Mouse (Mus musculus) kidney, embryonic 14.5 days (tissue): ENCODE results near the gene Mamdc2. TPM values are rescaled to one million over a fixed set of nuclear protein-coding genes. Genes with fewer than 3 reads are reported as not detected.

Source experiments
- ATAC-seq: fragments of 200-750 bp; cut with Nextera tagmentation; 2 replicates; pipeline ENCODE4 v1.8.0; 2017; ENCODE audit warnings: moderate number of reproducible peaks, mild to moderate bottlenecking, moderate TSS enrichment, moderate library complexity; ENCODE audit not compliant: low FRiP score, low TSS enrichment
- H3K27ac ChIP-seq: fragments of 300-500 bp; sonication (generic); 2 replicates; pipeline ENCODE4 v1.5.1; 2014; ENCODE audit warnings: low read depth, mild to moderate bottlenecking, low read length, moderate library complexity, mixed read lengths
- H3K27me3 ChIP-seq: fragments of 300-500 bp; sonication (generic); 2 replicates; pipeline ENCODE4 v1.6.1; 2014; ENCODE audit warnings: mild to moderate bottlenecking, low read length; ENCODE audit not compliant: control insufficient read depth, insufficient read depth
- H3K36me3 ChIP-seq: fragments of 300-500 bp; sonication (generic); 2 replicates; pipeline ENCODE4 v1.6.1; 2014; ENCODE audit warnings: low read length, mixed read lengths; ENCODE audit not compliant: control insufficient read depth, insufficient read depth
- H3K4me1 ChIP-seq: fragments of 300-500 bp; sonication (generic); 2 replicates; pipeline ENCODE4 v1.6.1; 2014; ENCODE audit warnings: low read length, mixed read lengths; ENCODE audit not compliant: control insufficient read depth, insufficient read depth
- H3K4me2 ChIP-seq: fragments of 300-500 bp; sonication (generic); replicated peaks from 2 replicates; pipeline ENCODE4 v1.6.1; 2014; ENCODE audit warnings: low read depth, mild to moderate bottlenecking, low read length
- H3K4me3 ChIP-seq: fragments of 300-500 bp; sonication (generic); 2 replicates; pipeline ENCODE4 v1.5.1; 2014; ENCODE audit warnings: mild to moderate bottlenecking, low read length
- H3K9ac ChIP-seq: fragments of 300-500 bp; sonication (generic); 2 replicates; pipeline ENCODE4 v1.6.1; 2014; ENCODE audit warnings: low read depth, mild to moderate bottlenecking, low read length, moderate library complexity
- H3K9me3 ChIP-seq: fragments of 300-500 bp; sonication (generic); 2 replicates; pipeline ENCODE4 v1.6.1; 2016; ENCODE audit warnings: low read length; ENCODE audit not compliant: control insufficient read depth
- WGBS: fragments of 180-500 bp; shearing (Covaris S2); extraction: QIAGEN DNeasy Blood & Tissue Kit; methylation state at CpG from one replicate; pipeline ENCODE4 v1.1.7; 2014; 5-methylcytosine and 5-hydroxymethylcytosine counted together
- polyA plus RNA-seq: library from polyadenylated mRNA; unstranded; fragments of >200 nt; fragmentation: Nextera tagmentation; extraction: Ambion mirVana; gene quantifications from 2 replicates; pipeline ENCODE4 v1.2.1, GENCODE M21; 2014

The Mamdc2 gene
- polyA plus RNA-seq, 1 experiment from 2014 or later: 1.4 TPM

GRCm38 (mm10) chr19:23447221-23447987 lies 838 bp downstream of the Mamdc2 start:
- Histone ChIP-seq H3K27ac (no peak overlapping the region), H3K9ac (peak overlapping the region; percentile 44), H3K4me1 (peaks cover 9% of the 10 kb centered on the region), H3K36me3 (no peaks in the 10 kb centered on the region), H3K4me2 (peak overlapping the region; percentile 88), H3K4me3 (peak overlapping the region; percentile 41), H3K9me3 (no peaks in the 10 kb centered on the region), H3K27me3 (no peaks in the 10 kb centered on the region)
- peak; percentile 46; the same call in 1 of the 2 replicates for ATAC-seq
- WGBS: 1% methylated on average over 23 of the region's 23 CpGs

GRCm38 (mm10) chr19:23444910-23445845 lies 3.1 kb downstream of the Mamdc2 start:
- Histone ChIP-seq H3K27ac (no peak overlapping the region), H3K9me3 (no peaks in the 10 kb centered on the region), H3K4me2 (no peak overlapping the region), H3K27me3 (no peaks in the 10 kb centered on the region), H3K9ac (no peak overlapping the region), H3K36me3 (no peaks in the 10 kb centered on the region), H3K4me1 (peaks cover 9% of the 10 kb centered on the region), H3K4me3 (no peak overlapping the region)
- ATAC-seq: no peak
- WGBS: 38% methylated on average over 7 of the region's 7 CpGs

GRCm38 (mm10) chr19:23435731-23436130 lies 12.5 kb downstream of the Mamdc2 start:
- Histone ChIP-seq H3K4me3 (no peak overlapping the region), H3K27me3 (no peaks in the 10 kb centered on the region), H3K27ac (no peak overlapping the region), H3K9ac (no peak overlapping the region), H3K4me2 (no peak overlapping the region), H3K4me1 (no peaks in the 10 kb centered on the region), H3K9me3 (no peaks in the 10 kb centered on the region), H3K36me3 (no peaks in the 10 kb centered on the region)
- WGBS: 78% methylated on average over 4 of the region's 4 CpGs
- ATAC-seq: no peak

GRCm38 (mm10) chr19:23434433-23434832 lies 13.8 kb downstream of the Mamdc2 start:
- Histone ChIP-seq H3K4me3 (no peak overlapping the region), H3K4me2 (no peak overlapping the region), H3K4me1 (no peaks in the 10 kb centered on the region), H3K9ac (no peak overlapping the region), H3K9me3 (no peaks in the 10 kb centered on the region), H3K27ac (no peak overlapping the region), H3K27me3 (no peaks in the 10 kb centered on the region), H3K36me3 (no peaks in the 10 kb centered on the region)
- 87% methylated on average over 11 of the region's 11 CpGs for WGBS
- ATAC-seq: no peak

- 90% methylated on average over 1 of the region's 1 CpGs for WGBS
Measured at GRCm38 (mm10) chr19:23417668-23418067, 30.6 kb downstream of the Mamdc2 start.

GRCm38 (mm10) chr19:23410800-23411199 lies 37.4 kb downstream of the Mamdc2 start:
- Histone ChIP-seq H3K9me3 (no peaks in the 10 kb centered on the region), H3K9ac (no peak overlapping the region), H3K4me3 (no peak overlapping the region), H3K4me1 (0 out of 2 replicates have a peak, but pooled peaks cover 2% of the 10 kb centered on the region), H3K4me2 (no peak overlapping the region), H3K27ac (no peak overlapping the region), H3K36me3 (no peaks in the 10 kb centered on the region), H3K27me3 (no peaks in the 10 kb centered on the region)
- WGBS: 54% methylated on average over 5 of the region's 5 CpGs
- no peak for ATAC-seq

More at GRCm38 (mm10) chr19:23417668-23418067, 30.6 kb downstream of the Mamdc2 start:
- Histone ChIP-seq H3K4me2 (no peak overlapping the region), H3K4me3 (no peak overlapping the region), H3K9ac (no peak overlapping the region), H3K36me3 (no peaks in the 10 kb centered on the region), H3K9me3 (no peaks in the 10 kb centered on the region), H3K27ac (no peak overlapping the region), H3K4me1 (no peaks in the 10 kb centered on the region), H3K27me3 (no peaks in the 10 kb centered on the region)
- ATAC-seq: no peak

GRCm38 (mm10) chr19:23410328-23410727 lies 37.9 kb downstream of the Mamdc2 start:
- ATAC-seq: no peak
- Histone ChIP-seq H3K4me2 (no peak overlapping the region), H3K9me3 (no peaks in the 10 kb centered on the region), H3K27me3 (no peaks in the 10 kb centered on the region), H3K4me1 (0 out of 2 replicates have a peak, but pooled peaks cover 3% of the 10 kb centered on the region), H3K9ac (no peak overlapping the region), H3K27ac (no peak overlapping the region), H3K4me3 (no peak overlapping the region), H3K36me3 (no peaks in the 10 kb centered on the region)
- WGBS: 33% methylated on average over 4 of the region's 4 CpGs

GRCm38 (mm10) chr19:23401469-23402135 lies 46.6 kb downstream of the Mamdc2 start:
- no peak overlapping the region for H3K4me3 ChIP-seq
- no peak overlapping the region for H3K4me2 ChIP-seq
- H3K27ac ChIP-seq: no peak overlapping the region
- ATAC-seq: peak; percentile 72; the same call in 1 of the 2 replicates
- no peaks in the 10 kb centered on the region for H3K9me3 ChIP-seq
- no peak overlapping the region for H3K9ac ChIP-seq
- WGBS: 23% methylated on average over 12 of the region's 12 CpGs
- peaks cover 9% of the 10 kb centered on the region; the same call in 1 of the 2 replicates for H3K4me1 ChIP-seq
- H3K27me3 ChIP-seq: no peaks in the 10 kb centered on the region
- H3K36me3 ChIP-seq: no peaks in the 10 kb centered on the region
